Comparison of ENCODE assay signal across 23 mouse cellular contexts in genomic region chr7:25872624-25873023, GRCm38 (mm10). TPM values are rescaled to one million over a fixed set of nuclear protein-coding genes. Genes with fewer than 3 reads are reported as not detected.
"Had no signal": no experiment of that assay in that cellular context is flagged by ENCODE, and none has a peak within 500 bp of the region (broad histone marks: within the 10 kb centered on the region; RNA-seq: fewer than 3 reads in every experiment).

No protein-coding gene starts in this region.

- DNase-seq: cerebellum, adult 9-10 months; cerebellum, adult 9-11 months; cerebellum, postnatal 10 days; cerebellum, postnatal 14 days; cerebellum, postnatal 25 days; cerebellum, postnatal 36 days; embryo, embryonic 11 days; forebrain, postnatal 0 days; gastrocnemius, adult 2 months; gastrocnemius, postnatal 10 days; gastrocnemius, postnatal 14 days; gastrocnemius, postnatal 25 days; gastrocnemius, postnatal 36 days; heart, adult 11 months; heart, adult 18-20 months; heart, adult 2 months had no signal

- ATAC-seq: forebrain, embryonic 13.5 days; forebrain, embryonic 14.5 days; forebrain, embryonic 15.5 days; forebrain, embryonic 16.5 days; forebrain, postnatal 0 days had no signal

RNA-seq across cellular contexts. Expression of gene Cyp2b10, which starts 24.8 kb away (rescaled TPM):
- total RNA-seq: forebrain, postnatal 0 days; gastrocnemius, adult 18-20 months; gastrocnemius, adult 2 months; gastrocnemius, postnatal 10 days; gastrocnemius, postnatal 14 days; gastrocnemius, postnatal 25 days; gastrocnemius, postnatal 36 days; gastrocnemius, postnatal 4 days; granulocyte monocyte progenitor cell, adult 5-6 weeks had no signal

RNA-seq across cellular contexts. Expression of gene Cyp2s1, which starts 55.9 kb away (rescaled TPM):
- total RNA-seq: granulocyte monocyte progenitor cell, adult 5-6 weeks had no signal
